ENCODE assay signal across 9 mouse cellular contexts in genomic region chr17:34121879-34122187, GRCm38 (mm10). TPM values are rescaled to one million over a fixed set of nuclear protein-coding genes. Genes with fewer than 3 reads are reported as not detected.
DNase-seq lines count a peak whose midpoint lies in the region; ATAC-seq and TF ChIP-seq lines count a peak whose summit lies in the region.
"Had no signal": no experiment of that assay in that cellular context is flagged by ENCODE, and none has a peak within 500 bp of the region (broad histone marks: within the 10 kb centered on the region; RNA-seq: fewer than 3 reads in every experiment).

No protein-coding gene starts in this region.

- intact Hi-C loops in heart, postnatal 10 days (cut with DNase I), result loop anchor here (10.0 kb wide), 2 partner anchors 437 to 483 kb away; partner anchors contain the start of genes Agpat1, Hnrnpm and Rnf5

- peak overlapping the region; percentile 99 for H3K9ac ChIP-seq in stomach, embryonic 16.5 days (ENCODE audit: low read length)

- H3K9me3 ChIP-seq in G1E (replicated peaks), result no peaks in the 10 kb centered on the region
- no peaks in the 10 kb centered on the region for H3K9me3 ChIP-seq in stomach, embryonic 16.5 days (replicated peaks; ENCODE audit: control insufficient read depth, low read length)

- TF ChIP-seq CTCF in G1E (IDR thresholded peaks at IDR 0.05; ENCODE audit: low read depth, low read length), result no peak

- peak overlapping the region; percentile 99 for H3K4me3 ChIP-seq in G1E (ENCODE audit: low read depth, low read length)
- H3K4me3 ChIP-seq in macrophage (ENCODE audit: inconsistent target), result peak overlapping the region; percentile 84
- H3K4me3 ChIP-seq in stomach, embryonic 16.5 days (replicated peaks; ENCODE audit: low read length), result peak overlapping the region; percentile 96

- H3K79me2 ChIP-seq in macrophage (ENCODE audit: inconsistent target), result peaks cover 78% of the 10 kb centered on the region

- peak overlapping the region; percentile 83 for H3K4me2 ChIP-seq in stomach, embryonic 16.5 days (ENCODE audit: low read depth, low read length)

- no peak for ATAC-seq in frontal cortex, adult (ENCODE audit: low TSS enrichment)
- ATAC-seq in G1E (ENCODE audit: extremely low read depth, insufficient number of reproducible peaks, low FRiP score, poor library complexity, severe bottlenecking), result no peak
- ATAC-seq in stomach, embryonic 16.5 days (ENCODE audit: insufficient read depth, low FRiP score), result no peak

- peaks cover 38% of the 10 kb centered on the region for H3K4me1 ChIP-seq in G1E (ENCODE audit: insufficient read depth, low read depth, low read length)
- H3K4me1 ChIP-seq in stomach, embryonic 16.5 days (ENCODE audit: control insufficient read depth, insufficient read depth, low read length), result peaks cover 15% of the 10 kb centered on the region

- no peaks in the 10 kb centered on the region for H3K27me3 ChIP-seq in G1E (ENCODE audit: insufficient read depth, low read length)
- H3K27me3 ChIP-seq in stomach, embryonic 16.5 days (ENCODE audit: control insufficient read depth, insufficient read depth, low read length), result no peaks in the 10 kb centered on the region

- peak overlapping the region; percentile 100 for H3K27ac ChIP-seq in macrophage
- H3K27ac ChIP-seq in stomach, embryonic 16.5 days (ENCODE audit: low read length), result peak overlapping the region; percentile 100

- peak; percentile 49 to 62 for DNase-seq in frontal cortex, adult 2 months (ENCODE audit: extremely low spot score in 1 of 2, low spot score in 1 of 2)
- peak; percentile 66 for DNase-seq in G1E (ENCODE audit: low spot score)
- peak; percentile 87 for DNase-seq in embryo, embryonic 10.5 days (ENCODE audit: low spot score)
- peak; percentile 75 to 82 for DNase-seq in heart, postnatal 10 days
- DNase-seq in layer of hippocampus, postnatal 25 days (ENCODE audit: extremely low spot score in 1 of 2, low spot score in 1 of 2), result peak; percentile 56 to 61

- 0% methylated on average over 4 of the region's 10 CpGs for WGBS in macrophage (ENCODE audit: missing documents)
- WGBS in stomach, embryonic 16.5 days, result 2% methylated on average over 9 of the region's 10 CpGs

- peaks cover 59% of the 10 kb centered on the region for H3K36me3 ChIP-seq in G1E (replicated peaks)
- peaks cover 1% of the 10 kb centered on the region; the same call in 1 of the 2 replicates for H3K36me3 ChIP-seq in macrophage (ENCODE audit: inconsistent target)
- H3K36me3 ChIP-seq in stomach, embryonic 16.5 days (ENCODE audit: control insufficient read depth, insufficient read depth, low read length), result peaks cover 6% of the 10 kb centered on the region; the same call in 1 of the 2 replicates

RNA-seq across cellular contexts. Expression of gene Brd2, which starts 0.6 kb away (rescaled TPM):
- polyA plus RNA-seq in frontal cortex, adult 2 months (2012; rRNA removed), result 167 and 194 TPM in 2 replicates
- total RNA-seq in G1E (2014; fragmentation: Nextera tagmentation), result 336 and 447 TPM in 2 replicates
- total RNA-seq in G1E (2017), result 214 and 244 TPM in 2 replicates
- 198 and 298 TPM in 2 replicates for polyA plus RNA-seq in G1E (2012)
- 100 to 1,000 TPM; 113 to 119 TPM for total RNA-seq in heart, postnatal 10 days (2021)
- 100 to 1,000 TPM; 196 to 216 TPM for total RNA-seq in layer of hippocampus, postnatal 25 days (2021)
- total RNA-seq in macrophage (2018; cell fraction: chromatin; rRNA removed), result 1,000 to 10,000 TPM in 10 of 26 experiments, 100 to 1,000 TPM in 16; 551 to 1,905 (median 901) TPM
- total RNA-seq in macrophage (2018; cell fraction: cytosol; rRNA removed), result 100 to 1,000 TPM; 172 to 417 (median 260) TPM
- 1,000 to 10,000 TPM in 5 of 26 experiments, 100 to 1,000 TPM in 21; 415 to 1,213 (median 670) TPM for total RNA-seq in macrophage (2018; cell fraction: nucleus; rRNA removed)
- polyA plus RNA-seq in macrophage (2018), result 130 to 435 TPM (median 155 TPM) in 3 replicates
- polyA plus RNA-seq in stomach, embryonic 16.5 days (2015; fragmentation: Nextera tagmentation; extraction: Ambion mirVana), result 71.9 and 74.7 TPM in 2 replicates

RNA-seq across cellular contexts. Expression of gene H2-DMa, which starts 2.5 kb away (rescaled TPM):
- 26.3 and 26.8 TPM in 2 replicates for polyA plus RNA-seq in frontal cortex, adult 2 months (2012; rRNA removed)
- 11.0 and 16.1 TPM in 2 replicates for total RNA-seq in G1E (2014; fragmentation: Nextera tagmentation)
- 2.8 and 3.8 TPM in 2 replicates for total RNA-seq in G1E (2017)
- polyA plus RNA-seq in G1E (2012), result 0.62 and 1.3 TPM in 2 replicates
- total RNA-seq in heart, postnatal 10 days (2021), result 1 to 10 TPM; 4.1 to 4.5 TPM
- total RNA-seq in layer of hippocampus, postnatal 25 days (2021), result 10 to 100 TPM; 32.3 to 35.1 TPM
- 10 to 100 TPM; 26.4 to 64.6 (median 44.4) TPM for total RNA-seq in macrophage (2018; cell fraction: chromatin; rRNA removed)
- total RNA-seq in macrophage (2018; cell fraction: cytosol; rRNA removed), result 10 to 100 TPM; 21.2 to 68.5 (median 39.5) TPM
- 100 to 1,000 TPM in 6 of 26 experiments, 10 to 100 TPM in 20; 42.2 to 142 (median 72.5) TPM for total RNA-seq in macrophage (2018; cell fraction: nucleus; rRNA removed)
- 19.1 to 57.0 TPM (median 47.3 TPM) in 3 replicates for polyA plus RNA-seq in macrophage (2018)
- 10.8 and 11.6 TPM in 2 replicates for polyA plus RNA-seq in stomach, embryonic 16.5 days (2015; fragmentation: Nextera tagmentation; extraction: Ambion mirVana)

RNA-seq across cellular contexts. Expression of gene H2-DMb2, which starts 21.3 kb away (rescaled TPM):
- polyA plus RNA-seq in frontal cortex, adult 2 months (2012; rRNA removed), result 0.99 and 1.1 TPM in 2 replicates
- total RNA-seq in G1E (2014; fragmentation: Nextera tagmentation) (not detected in 2 replicates), G1E (2017) (not detected in 2 replicates)
- polyA plus RNA-seq in G1E (2012) (not detected in 2 replicates), macrophage (2018) (1.2 to 2.2 TPM (median 1.8 TPM) in 3 replicates)
- total RNA-seq in heart, postnatal 10 days (2021), result 1 to 10 TPM in 1 of 2 experiments, under 1 TPM in 1; 0.98 to 1.1 TPM
- under 1 TPM; 0.69 to 0.94 TPM for total RNA-seq in layer of hippocampus, postnatal 25 days (2021)
- 1 to 10 TPM in 14 of 26 experiments, under 1 TPM in 3, not detected in 9; 0.70 to 4.6 (median 1.7) TPM for total RNA-seq in macrophage (2018; cell fraction: chromatin; rRNA removed)
- 1 to 10 TPM in 25 of 26 experiments, under 1 TPM in 1; 0.99 to 2.2 (median 1.5) TPM for total RNA-seq in macrophage (2018; cell fraction: cytosol; rRNA removed)
- 1 to 10 TPM in 14 of 26 experiments, under 1 TPM in 9, not detected in 3; 0.40 to 3.0 (median 1.3) TPM for total RNA-seq in macrophage (2018; cell fraction: nucleus; rRNA removed)
- 0.70 and 0.82 TPM in 2 replicates for polyA plus RNA-seq in stomach, embryonic 16.5 days (2015; fragmentation: Nextera tagmentation; extraction: Ambion mirVana)

RNA-seq across cellular contexts. Expression of gene H2-Oa, which starts 29.7 kb away (rescaled TPM):
- polyA plus RNA-seq in frontal cortex, adult 2 months (2012; rRNA removed), result 1.1 and 1.2 TPM in 2 replicates
- total RNA-seq in G1E (2014; fragmentation: Nextera tagmentation) (not detected in 2 replicates), G1E (2017) (0.11 TPM in 1 of 2 replicates, not detected in the other)
- polyA plus RNA-seq in G1E (2012) (not detected in 2 replicates), macrophage (2018) (0.25 to 1.4 TPM (median 0.62 TPM) in 3 replicates)
- total RNA-seq in heart, postnatal 10 days (2021), result under 1 TPM in 1 of 2 experiments, not detected in 1; 0.31 TPM
- under 1 TPM; 0.42 to 0.45 TPM for total RNA-seq in layer of hippocampus, postnatal 25 days (2021)
- under 1 TPM in 3 of 26 experiments, not detected in 23; 0.59 to 0.91 (median 0.63) TPM for total RNA-seq in macrophage (2018; cell fraction: chromatin; rRNA removed)
- total RNA-seq in macrophage (2018; cell fraction: cytosol; rRNA removed), result 1 to 10 TPM in 6 of 26 experiments, under 1 TPM in 20; 0.36 to 1.5 (median 0.80) TPM
- total RNA-seq in macrophage (2018; cell fraction: nucleus; rRNA removed), result 1 to 10 TPM in 8 of 26 experiments, under 1 TPM in 9, not detected in 9; 0.58 to 1.5 (median 0.87) TPM
- 0.61 and 0.64 TPM in 2 replicates for polyA plus RNA-seq in stomach, embryonic 16.5 days (2015; fragmentation: Nextera tagmentation; extraction: Ambion mirVana)
- total RNA-seq: layer of hippocampus, postnatal 14 days had no signal

RNA-seq across cellular contexts. Expression of gene H2-DMb1, which starts 31.0 kb away (rescaled TPM):
- 3.1 and 3.5 TPM in 2 replicates for polyA plus RNA-seq in frontal cortex, adult 2 months (2012; rRNA removed)
- total RNA-seq in G1E (2014; fragmentation: Nextera tagmentation), result not detected in 2 replicates
- total RNA-seq in G1E (2017), result 0.41 and 0.44 TPM in 2 replicates
- polyA plus RNA-seq in G1E (2012), result 0.06 and 0.10 TPM in 2 replicates
- under 1 TPM; 0.72 to 0.89 TPM for total RNA-seq in heart, postnatal 10 days (2021)
- 1 to 10 TPM; 1.8 to 3.4 TPM for total RNA-seq in layer of hippocampus, postnatal 25 days (2021)
- 10 to 100 TPM in 8 of 26 experiments, 1 to 10 TPM in 18; 1.2 to 20.1 (median 8.1) TPM for total RNA-seq in macrophage (2018; cell fraction: chromatin; rRNA removed)
- 10 to 100 TPM; 27.0 to 79.7 (median 49.7) TPM for total RNA-seq in macrophage (2018; cell fraction: cytosol; rRNA removed)
- total RNA-seq in macrophage (2018; cell fraction: nucleus; rRNA removed), result 10 to 100 TPM; 11.2 to 50.6 (median 30.8) TPM
- 26.4 to 54.6 TPM (median 34.2 TPM) in 3 replicates for polyA plus RNA-seq in macrophage (2018)
- polyA plus RNA-seq in stomach, embryonic 16.5 days (2015; fragmentation: Nextera tagmentation; extraction: Ambion mirVana), result 2.0 and 2.9 TPM in 2 replicates
